Mouse (Mus musculus): Measurements from ENCODE around the gene Pdzrn3.

DNA sequence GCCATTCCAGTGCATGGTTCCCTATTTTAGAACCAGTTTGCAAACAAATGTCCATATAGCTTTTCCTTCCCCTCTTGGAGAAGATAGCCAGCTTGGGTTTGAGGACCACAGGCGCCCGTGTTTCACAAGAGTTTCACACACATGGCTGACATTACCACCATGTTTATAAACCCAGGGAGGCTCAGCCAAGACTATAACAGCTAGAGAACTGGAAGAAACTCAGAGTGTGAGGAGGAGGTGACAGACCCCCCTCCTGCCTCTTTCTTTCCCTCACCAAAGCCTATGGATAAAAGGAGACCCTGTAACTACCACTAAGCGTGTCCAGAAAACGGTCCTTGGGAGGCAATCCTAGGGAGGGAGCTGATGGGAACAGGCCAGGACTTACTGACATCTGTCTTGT lies 159.5 kb downstream of the Pdzrn3 start:
- no peak for TF ChIP-seq MAZ (IDR thresholded peaks at IDR 0.05; ENCODE audit: low read depth, low read length)
- no peak for TF ChIP-seq POLR2A (IDR thresholded peaks at IDR 0.05; ENCODE audit: control insufficient read depth in 1 of 2, insufficient read depth in 1 of 2, low read depth in 1 of 2, low read length in 2 of 2, poor library complexity in 1 of 2)
- TF ChIP-seq KAT2A (conservative IDR thresholded peaks at IDR 0.05; ENCODE audit: low read depth, low read length), result no peak
- no peak for TF ChIP-seq RCOR1 (IDR thresholded peaks at IDR 0.05; ENCODE audit: low read depth, low read length)
- TF ChIP-seq RAD21 (IDR thresholded peaks at IDR 0.05; ENCODE audit: low read depth, low read length), result no peak
